Mouse (Mus musculus) thymus, adult 2 months (tissue): ENCODE results near the gene Mri1. TPM values are rescaled to one million over a fixed set of nuclear protein-coding genes. Genes with fewer than 3 reads are reported as not detected.

Source experiments
- DNase-seq: peaks from one replicate; pipeline ENCODE4 v3.0.0; 2021
- H3K27ac ChIP-seq: fragments of 200-500 bp; 2 replicates; pipeline ENCODE4 v1.5.1; 2012; ENCODE audit warnings: low read length, control low read depth; ENCODE audit not compliant: control insufficient read depth, insufficient read depth
- H3K27me3 ChIP-seq: fragments of 200-500 bp; 2 replicates; pipeline ENCODE4 v1.6.1; 2012; ENCODE audit warnings: mild to moderate bottlenecking, low read length, moderate library complexity, mixed read lengths; ENCODE audit not compliant: control insufficient read depth, insufficient read depth
- H3K36me3 ChIP-seq: fragments of 200-500 bp; 2 replicates; pipeline ENCODE4 v1.6.1; 2012; ENCODE audit warnings: mild to moderate bottlenecking, low read length, moderate library complexity; ENCODE audit not compliant: control insufficient read depth, insufficient read depth
- H3K4me1 ChIP-seq: fragments of 200-500 bp; replicated peaks from 2 replicates; pipeline ENCODE4 v1.6.1; 2012; ENCODE audit warnings: low read length; ENCODE audit not compliant: control insufficient read depth, insufficient read depth
- H3K4me3 ChIP-seq: fragments of 200-500 bp; 2 replicates; pipeline ENCODE4 v1.5.1; 2012; ENCODE audit warnings: mild to moderate bottlenecking, low read length, control low read depth, moderate library complexity; ENCODE audit not compliant: control insufficient read depth, insufficient read depth
- CTCF ChIP-seq: fragments of 200-500 bp; IDR thresholded peaks from 2 replicates; pipeline ENCODE4 v1.5.1; 2012; ENCODE audit warnings: mild to moderate bottlenecking, control low read depth, low read length, moderate library complexity, borderline replicate concordance; ENCODE audit not compliant: control insufficient read depth, poor library complexity, insufficient read depth; ENCODE audit errors: extremely low read depth
- POLR2A ChIP-seq: fragments of 200-500 bp; IDR thresholded peaks from 2 replicates; pipeline ENCODE4 v1.6.1; 2012; ENCODE audit warnings: mild to moderate bottlenecking, low read length, control low read depth, moderate library complexity; ENCODE audit not compliant: control insufficient read depth, poor library complexity, insufficient read depth; ENCODE audit errors: extremely low read depth
- WGBS: fragments of 180-500 bp; shearing (Covaris S2); methylation state at CpG from one replicate; pipeline ENCODE4 v1.1.7; 2018; 5-methylcytosine and 5-hydroxymethylcytosine counted together
- polyA plus RNA-seq: library from polyadenylated mRNA; depleted of rRNA; stranded (reverse); fragments of >200 nt; gene quantifications from 2 replicates; pipeline ENCODE4 v1.2.3, GENCODE M21; 2012

The Mri1 gene
- polyA plus RNA-seq, 1 experiment: 89.6 TPM

DNA sequence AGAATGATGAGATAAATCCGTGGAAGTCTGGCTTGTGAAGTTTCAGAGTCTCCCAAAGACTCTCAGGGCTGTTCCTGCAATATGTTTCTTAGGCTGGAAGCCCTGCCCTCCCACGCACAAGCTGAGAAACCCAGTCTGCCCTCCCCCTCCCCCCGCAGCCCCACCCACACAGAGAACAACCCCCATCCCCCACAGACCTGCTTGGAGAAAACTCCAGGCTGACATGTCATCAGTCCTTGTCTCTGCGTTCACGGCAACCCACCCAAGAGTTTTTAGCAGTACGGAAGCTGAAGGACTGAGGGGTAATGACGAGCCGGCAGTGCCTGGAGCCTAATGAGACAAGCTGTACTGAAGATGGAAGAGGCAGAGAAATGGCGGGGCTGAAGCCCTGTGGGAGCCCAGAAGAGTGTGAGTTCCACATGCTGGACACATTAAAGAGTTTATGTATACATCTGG is 27.5 kb upstream of the Mri1 start:
- WGBS: 78% methylated on average over 9 of the region's 9 CpGs
- Histone ChIP-seq H3K4me3 (no peak overlapping the region), H3K27me3 (no peaks in the 10 kb centered on the region), H3K27ac (no peak overlapping the region), H3K36me3 (no peaks in the 10 kb centered on the region), H3K4me1 (no peaks in the 10 kb centered on the region)
- TF ChIP-seq POLR2A (no peak), CTCF (no peak)
- DNase-seq: no peak

DNA sequence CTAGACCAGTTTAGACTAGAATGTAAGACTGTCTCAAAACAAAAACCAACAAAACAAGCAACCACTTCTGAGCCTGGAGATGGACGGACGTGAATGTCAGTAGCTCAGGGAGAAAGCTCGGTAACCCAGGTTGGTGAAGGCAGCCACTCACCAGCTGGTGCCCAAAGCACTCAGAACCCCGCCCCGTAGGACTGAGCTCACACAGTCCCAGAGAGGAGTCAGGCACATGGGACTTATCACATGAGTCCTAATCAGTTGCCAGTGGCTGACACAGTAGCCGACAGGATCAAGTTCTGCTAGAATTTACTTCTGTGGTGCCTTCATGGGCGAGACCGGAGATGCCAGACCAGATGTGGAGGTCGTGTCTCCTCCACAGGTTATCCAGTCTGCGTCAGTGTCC is 23.7 kb upstream of the Mri1 start:
- no peak overlapping the region for H3K4me3 ChIP-seq
- H3K4me1 ChIP-seq: no peaks in the 10 kb centered on the region
- no peaks in the 10 kb centered on the region for H3K36me3 ChIP-seq
- TF ChIP-seq CTCF (no peak), POLR2A (no peak)
- no peak for DNase-seq
- no peaks in the 10 kb centered on the region for H3K27me3 ChIP-seq
- no peak overlapping the region for H3K27ac ChIP-seq
- WGBS: 93% methylated on average over 10 of the region's 10 CpGs

DNA sequence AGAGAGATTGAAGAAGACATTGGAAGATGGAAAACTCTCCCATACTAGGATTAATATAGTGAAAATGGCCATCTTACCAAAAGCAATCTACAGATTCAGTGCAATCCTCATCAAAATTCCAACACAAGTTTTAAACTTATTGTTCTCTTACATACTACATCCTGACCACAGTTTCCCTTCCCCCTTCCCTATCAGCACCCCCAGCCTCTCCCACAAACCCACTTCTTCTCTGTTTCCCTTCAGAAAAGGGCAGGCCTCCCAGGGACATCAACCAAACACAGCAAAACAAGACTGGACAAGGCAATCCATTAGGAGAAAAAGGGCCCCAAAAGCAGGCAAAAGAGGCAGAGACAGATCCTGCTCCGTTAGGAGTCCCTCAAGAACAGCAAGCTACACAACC is 19.3 kb upstream of the Mri1 start:
- Histone ChIP-seq H3K36me3 (no peaks in the 10 kb centered on the region), H3K4me1 (no peaks in the 10 kb centered on the region), H3K4me3 (no peak overlapping the region), H3K27me3 (no peaks in the 10 kb centered on the region), H3K27ac (no peak overlapping the region)
- DNase-seq: no peak
- TF ChIP-seq CTCF: no peak
- TF ChIP-seq POLR2A: no peak
- 41% methylated on average over 1 of the region's 1 CpGs for whole genome bisulfite sequencing

DNA sequence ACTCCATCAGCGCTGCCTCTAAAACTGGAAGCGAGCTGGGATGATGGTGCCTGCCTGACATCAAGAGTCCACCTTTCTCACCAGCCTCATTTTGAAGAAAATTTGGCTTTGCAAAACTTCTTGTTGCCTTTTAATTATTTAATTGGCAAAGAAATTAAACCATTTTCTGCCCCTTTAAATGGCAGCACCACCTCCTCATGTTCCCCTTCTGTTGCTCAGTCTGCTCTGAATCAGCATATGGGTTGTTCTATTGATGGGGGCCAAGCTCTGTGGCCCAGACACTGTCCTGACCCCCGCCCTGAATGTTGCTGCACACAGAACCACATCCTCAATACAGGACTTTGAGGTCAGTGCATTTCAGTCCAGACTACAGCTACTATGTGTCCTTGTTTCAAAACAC is 16.8 kb upstream of the Mri1 start:
- Histone ChIP-seq H3K36me3 (no peaks in the 10 kb centered on the region), H3K4me1 (peaks cover 7% of the 10 kb centered on the region), H3K27me3 (no peaks in the 10 kb centered on the region), H3K27ac (no peak overlapping the region), H3K4me3 (no peak overlapping the region)
- DNase-seq: no peak
- no peak for TF ChIP-seq CTCF
- no peak for TF ChIP-seq POLR2A
- WGBS: 88% methylated on average over 3 of the region's 3 CpGs

DNA sequence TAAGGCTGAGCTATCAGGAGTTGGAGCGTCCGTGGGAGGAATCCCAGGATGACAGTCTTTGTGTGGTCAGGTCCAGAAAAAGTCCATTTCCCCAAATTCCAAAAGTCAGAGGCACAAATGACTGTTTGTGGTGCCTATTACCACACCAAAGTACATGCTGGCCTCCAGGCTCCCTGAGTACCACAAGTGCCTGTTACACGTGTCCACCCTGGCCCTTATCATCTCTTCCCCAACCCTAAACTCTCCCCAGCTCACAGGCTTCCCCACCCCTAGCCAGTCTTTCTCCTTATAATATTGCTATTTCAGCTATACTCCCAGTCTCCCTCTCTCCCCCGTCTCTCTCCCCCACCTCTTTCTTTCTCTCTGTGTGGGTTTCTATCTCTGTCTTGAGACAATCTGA is 15.2 kb upstream of the Mri1 start:
- H3K4me1 ChIP-seq: peaks cover 7% of the 10 kb centered on the region
- WGBS: 89% methylated on average over 4 of the region's 4 CpGs

DNA sequence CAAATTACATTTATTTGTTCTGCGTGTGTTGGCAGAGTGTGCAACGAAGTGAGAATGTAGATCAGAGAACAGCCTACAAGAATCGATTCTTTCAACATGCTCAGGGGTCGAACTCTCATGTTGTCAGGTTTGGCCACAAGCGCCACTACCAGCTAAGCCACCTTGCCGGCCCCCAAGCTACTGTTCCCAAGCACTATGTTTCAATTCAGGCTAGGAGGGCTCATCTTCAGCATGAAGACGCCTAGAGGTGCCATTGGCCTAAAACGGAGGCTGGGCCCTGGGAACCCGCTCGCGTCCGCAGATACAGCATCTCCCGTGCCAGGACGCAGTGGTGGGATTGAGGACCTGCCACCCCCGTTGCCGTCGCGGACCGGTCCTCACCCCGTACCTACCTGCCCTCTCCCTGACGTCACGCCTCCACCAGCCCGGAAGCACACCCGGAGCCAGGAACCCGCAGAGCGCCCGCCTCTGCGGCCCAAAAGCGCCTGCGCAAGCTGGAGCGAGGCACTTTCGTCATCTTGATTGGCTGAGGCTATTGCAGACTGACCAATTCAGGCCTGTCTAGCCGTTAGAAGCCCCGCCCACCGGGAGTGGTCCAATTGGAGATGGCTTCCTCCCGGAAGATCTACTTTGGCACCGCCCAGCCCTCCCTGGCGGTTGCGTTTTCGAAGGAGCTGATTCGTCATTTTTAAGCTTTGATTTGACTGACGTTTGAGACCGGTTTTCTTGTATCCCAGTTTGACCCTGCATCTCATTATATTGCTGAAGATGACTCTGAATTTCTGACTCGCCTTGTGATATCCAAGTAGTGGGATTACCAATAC is 13.0 kb upstream of the Mri1 start, which contains the start of gene Ccdc130:
Gene Ccdc130 (minus strand): TSS at position 431 of the 824 bp plus-strand sequence.
- H3K27ac ChIP-seq: peak within 1 kb of the TSS; percentile 1; the same call in 1 of the 2 replicates
- WGBS: under 1% methylated on average over 44 of the region's 44 CpGs

More for the DNA sequence above, 15.2 kb upstream of the Mri1 start:
- no peaks in the 10 kb centered on the region for H3K27me3 ChIP-seq
- H3K4me3 ChIP-seq: no peak overlapping the region
- H3K36me3 ChIP-seq: no peaks in the 10 kb centered on the region
- TF ChIP-seq POLR2A (no peak), CTCF (no peak)
- no peak for DNase-seq
- H3K27ac ChIP-seq: no peak overlapping the region

More for the DNA sequence above, 13.0 kb upstream of the Mri1 start, which contains the start of gene Ccdc130:
- Histone ChIP-seq H3K4me1 (peaks cover 7% of the 10 kb centered on the region), H3K27me3 (no peaks in the 10 kb centered on the region), H3K4me3 (peak within 1 kb of the TSS; percentile 75), H3K36me3 (no peaks in the 10 kb centered on the region; the same call in 1 of the 2 replicates)
- peak; percentile 99 for DNase-seq
- peak; percentile 85 for TF ChIP-seq POLR2A
- TF ChIP-seq CTCF: peak; percentile 60; the same call in 1 of the 2 replicates
